Mouse (Mus musculus): Measurements from ENCODE around the gene Emb. TPM values are rescaled to one million over a fixed set of nuclear protein-coding genes. Genes with fewer than 3 reads are reported as not detected.

The Emb gene
- total RNA-seq, 1 experiment from 2014 or later = 421 TPM

- no peak for ATAC-seq (ENCODE audit: extremely low read depth, insufficient number of reproducible peaks, low FRiP score, poor library complexity, severe bottlenecking)
These were observed 9.3 kb downstream of the Emb start for GRCm38 (mm10) chr13:117217621-117218020.

DNA sequence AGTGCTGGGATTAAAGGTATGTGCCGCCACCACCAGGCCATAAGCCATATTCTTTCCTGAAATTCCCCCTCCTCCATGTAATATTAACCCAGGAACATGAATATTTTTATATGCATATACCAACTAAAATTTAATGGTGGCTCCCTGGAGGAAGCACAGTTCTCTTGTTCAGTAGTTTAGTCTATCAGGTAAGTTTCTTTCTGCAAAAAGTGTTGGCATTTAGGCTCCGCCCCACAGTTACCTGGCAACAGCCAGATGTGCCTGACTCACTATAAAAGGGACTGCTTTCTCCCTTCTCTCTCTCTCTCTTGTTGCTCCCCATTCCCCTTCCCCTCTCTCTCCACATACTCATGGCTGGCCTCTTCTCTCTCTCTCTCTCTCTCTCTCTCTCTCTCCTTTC, 9.8 kb downstream of the Emb start:
- no peak for ATAC-seq (ENCODE audit: extremely low read depth, insufficient number of reproducible peaks, low FRiP score, poor library complexity, severe bottlenecking)

- no peak for ATAC-seq (ENCODE audit: extremely low read depth, insufficient number of reproducible peaks, low FRiP score, poor library complexity, severe bottlenecking)
These were observed 11.7 kb downstream of the Emb start for GRCm38 (mm10) chr13:117219871-117220500.

- ATAC-seq (ENCODE audit: extremely low read depth, insufficient number of reproducible peaks, low FRiP score, poor library complexity, severe bottlenecking) = peak; percentile 50
These were observed 12.4 kb downstream of the Emb start, which contains the start of gene Gm17509 for GRCm38 (mm10) chr13:117220501-117221321. Gm17509 (minus strand) TSS chr13:117221075.

DNA sequence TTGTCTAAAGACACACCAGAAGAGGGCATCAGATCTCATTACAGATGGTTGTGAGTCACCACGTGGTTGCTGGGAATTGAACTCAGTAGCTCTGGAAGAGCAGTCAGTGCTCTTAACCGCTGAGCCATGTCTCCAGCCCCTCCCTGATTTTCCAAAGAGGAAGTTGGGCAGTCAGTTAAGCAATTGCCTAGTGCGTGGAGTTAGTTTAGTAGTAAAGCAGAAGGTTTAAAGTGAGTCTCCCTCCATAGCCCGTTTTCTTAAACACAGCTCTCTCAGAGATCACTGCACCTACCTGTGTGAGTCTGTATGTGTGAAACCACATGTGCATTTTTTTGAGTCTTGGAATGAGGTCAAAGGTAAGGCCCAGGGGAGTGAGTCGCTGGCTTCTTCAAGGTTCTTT, 14.8 kb downstream of the Emb start:
- ATAC-seq (ENCODE audit: extremely low read depth, insufficient number of reproducible peaks, low FRiP score, poor library complexity, severe bottlenecking) = peak; percentile 65

DNA sequence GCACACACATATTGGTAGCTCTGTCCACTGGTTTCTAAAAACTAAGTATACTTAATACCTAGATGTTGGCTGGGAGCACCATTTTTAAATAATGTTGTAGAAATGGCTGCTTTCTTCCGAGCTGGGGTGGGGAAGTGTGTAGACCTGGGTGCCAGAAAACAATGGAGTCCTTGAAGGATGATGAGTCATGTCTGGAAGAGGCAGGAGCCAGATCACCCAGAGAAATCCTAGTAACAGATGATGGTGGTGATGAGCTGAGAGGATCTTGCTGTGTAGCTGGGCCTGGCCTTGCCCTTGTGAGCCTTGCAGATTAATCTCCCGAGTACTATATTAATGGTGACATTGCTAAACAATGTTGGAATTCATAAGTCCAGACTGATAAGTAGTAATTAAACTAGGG, 16.6 kb downstream of the Emb start:
- ATAC-seq (ENCODE audit: extremely low read depth, insufficient number of reproducible peaks, low FRiP score, poor library complexity, severe bottlenecking) = no peak

DNA sequence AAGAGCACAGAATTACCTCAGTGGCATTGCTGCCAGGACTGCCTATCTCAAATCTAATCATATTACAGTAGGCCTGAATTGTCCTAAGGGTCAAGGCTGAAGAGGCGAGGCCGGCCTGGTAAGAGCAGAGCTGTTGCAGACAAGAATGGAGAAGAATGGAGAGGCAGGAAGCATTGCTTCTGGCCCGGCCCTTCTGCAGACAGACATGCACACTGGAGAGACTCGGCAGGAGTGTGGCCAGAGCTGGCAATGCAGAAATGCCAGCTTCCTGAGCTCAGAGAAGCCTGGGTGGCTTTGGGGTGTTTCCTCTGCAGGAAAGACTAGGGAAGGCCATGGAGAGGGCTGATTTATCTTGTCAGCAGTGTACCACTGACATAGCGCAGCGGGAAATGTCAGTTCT, 17.2 kb downstream of the Emb start:
- no peak for ATAC-seq (ENCODE audit: extremely low read depth, insufficient number of reproducible peaks, low FRiP score, poor library complexity, severe bottlenecking)

DNA sequence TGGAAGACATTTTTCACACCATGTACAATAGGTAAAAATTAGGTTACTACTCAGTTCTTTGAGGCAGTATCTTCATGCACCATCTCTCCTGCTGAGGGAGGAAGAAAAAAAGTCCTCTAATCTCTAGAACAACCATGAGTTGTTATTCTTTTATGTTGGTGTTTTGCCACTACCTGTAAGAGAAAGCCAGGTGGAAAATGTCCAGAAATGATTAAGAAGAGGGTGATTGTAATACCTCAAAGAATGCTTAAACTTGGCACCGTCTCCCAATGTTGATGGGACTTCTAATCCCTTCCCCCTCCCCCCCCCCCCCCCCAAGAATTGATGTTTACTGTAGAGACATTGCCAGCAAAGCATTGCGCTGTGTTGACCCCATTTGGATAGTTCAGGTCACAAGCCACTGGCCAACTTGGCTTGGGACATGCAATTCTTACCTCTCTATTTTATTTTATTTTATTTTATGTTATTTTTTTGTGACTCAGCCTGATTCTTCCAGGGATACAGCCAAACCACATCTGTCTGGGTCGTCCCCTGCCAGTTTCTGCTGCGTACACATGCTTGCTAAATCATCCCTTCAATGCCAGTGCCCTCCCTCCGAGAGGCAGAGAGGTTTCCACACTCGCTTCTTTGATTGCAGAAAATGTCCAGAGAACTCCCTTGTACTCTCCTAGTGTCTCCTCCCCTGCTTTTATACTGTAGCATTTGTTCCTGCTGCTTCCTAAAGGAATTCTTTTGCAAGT, 22.2 kb downstream of the Emb start:
- no peak for ATAC-seq (ENCODE audit: extremely low read depth, insufficient number of reproducible peaks, low FRiP score, poor library complexity, severe bottlenecking)

GRCm38 (mm10) chr13:117233808-117234207, 25.5 kb downstream of the Emb start:
- no peak for ATAC-seq (ENCODE audit: extremely low read depth, insufficient number of reproducible peaks, low FRiP score, poor library complexity, severe bottlenecking)

DNA sequence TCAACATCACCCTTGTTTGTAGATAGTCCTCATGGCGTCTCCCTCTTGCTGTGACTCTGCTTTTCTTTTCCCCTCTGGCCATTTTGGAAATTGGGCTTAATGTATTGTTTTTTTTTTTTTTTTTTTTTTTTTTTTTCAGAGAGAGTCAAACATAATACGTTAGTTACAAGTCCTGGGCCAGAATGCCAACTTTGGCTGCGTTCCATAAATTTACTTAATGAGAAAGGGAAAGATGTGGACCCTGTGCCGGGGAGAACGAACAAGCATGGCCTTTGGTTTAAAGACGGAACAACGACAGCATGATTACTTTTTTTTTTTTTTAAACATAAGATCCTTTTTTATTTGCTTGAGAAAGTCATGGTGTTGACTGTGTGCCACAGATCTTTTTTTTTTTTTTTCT, 26.1 kb downstream of the Emb start:
- no peak for ATAC-seq (ENCODE audit: extremely low read depth, insufficient number of reproducible peaks, low FRiP score, poor library complexity, severe bottlenecking)

- peak; percentile 95 for ATAC-seq (ENCODE audit: extremely low read depth, insufficient number of reproducible peaks, low FRiP score, poor library complexity, severe bottlenecking)
These were observed 27.3 kb downstream of the Emb start for GRCm38 (mm10) chr13:117235530-117236212.

GRCm38 (mm10) chr13:117237111-117237510, 28.8 kb downstream of the Emb start:
- peak; percentile 75 for ATAC-seq (ENCODE audit: extremely low read depth, insufficient number of reproducible peaks, low FRiP score, poor library complexity, severe bottlenecking)

DNA sequence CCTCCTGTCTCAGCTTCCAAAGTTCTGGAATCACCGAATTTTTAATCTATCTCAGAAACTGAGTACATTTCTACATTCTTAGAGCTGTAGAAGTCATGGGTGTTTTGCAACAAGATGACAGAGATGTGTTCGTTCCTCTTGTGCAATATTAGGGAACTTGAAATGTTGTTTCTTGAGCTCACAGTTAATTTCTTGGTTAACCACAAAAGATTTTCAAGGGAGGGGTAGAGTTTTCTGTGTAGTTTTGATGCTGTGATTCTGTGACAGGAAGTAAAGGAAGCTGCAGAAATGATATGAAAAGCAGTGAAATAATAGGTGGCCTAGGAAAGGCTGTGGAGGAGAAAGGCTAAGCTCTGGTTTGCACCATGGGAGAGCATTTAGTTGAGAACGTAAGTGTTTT, 33.7 kb downstream of the Emb start:
- ATAC-seq (ENCODE audit: extremely low read depth, insufficient number of reproducible peaks, low FRiP score, poor library complexity, severe bottlenecking) = peak; percentile 76

DNA sequence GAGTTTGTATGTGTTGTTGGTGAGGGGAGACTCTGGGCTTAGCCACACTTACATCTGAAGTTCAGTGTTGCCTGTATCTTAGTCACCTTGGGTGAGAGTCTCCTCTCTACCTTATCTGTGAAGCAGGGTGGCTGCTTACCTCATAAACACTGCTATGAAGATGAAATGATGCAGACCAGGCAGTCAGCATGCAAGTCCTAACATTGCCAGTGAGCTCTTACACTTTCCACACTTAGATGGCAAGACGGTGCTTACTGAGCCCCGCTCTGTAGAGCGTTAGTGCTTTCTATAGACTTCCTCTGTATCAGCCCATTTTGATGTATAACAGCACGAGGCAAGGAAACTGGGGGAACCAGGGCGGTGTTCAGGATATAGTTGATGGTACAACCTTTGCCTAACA, 34.3 kb downstream of the Emb start:
- ATAC-seq (ENCODE audit: extremely low read depth, insufficient number of reproducible peaks, low FRiP score, poor library complexity, severe bottlenecking) = peak; percentile 26; the same call in 1 of the 2 replicates

DNA sequence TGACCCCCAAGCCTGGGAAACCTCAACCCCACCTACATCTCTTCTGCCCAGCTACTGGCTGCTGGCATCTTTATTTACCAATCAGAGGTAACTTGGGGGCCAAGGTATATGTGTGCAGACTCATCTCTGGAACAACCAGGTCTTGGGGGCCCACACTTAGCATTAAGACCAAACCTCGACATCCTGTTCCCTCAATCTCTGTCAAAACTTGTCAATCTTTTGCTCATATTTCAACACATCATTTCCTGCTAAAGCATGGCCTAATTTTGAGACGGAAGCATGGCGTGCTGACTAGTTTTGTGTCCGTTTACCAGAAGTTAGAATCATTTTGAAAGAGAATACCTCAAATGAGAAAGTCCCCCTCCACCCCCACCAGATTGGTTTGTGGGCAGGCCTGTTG, 52.4 kb downstream of the Emb start:
- peak; percentile 61 for ATAC-seq (ENCODE audit: extremely low read depth, insufficient number of reproducible peaks, low FRiP score, poor library complexity, severe bottlenecking)

GRCm38 (mm10) chr13:117266156-117266555, 57.8 kb downstream of the Emb start:
- ATAC-seq (ENCODE audit: extremely low read depth, insufficient number of reproducible peaks, low FRiP score, poor library complexity, severe bottlenecking) = no peak

- no peak for ATAC-seq (ENCODE audit: extremely low read depth, insufficient number of reproducible peaks, low FRiP score, poor library complexity, severe bottlenecking)
These were observed 59.6 kb downstream of the Emb start for GRCm38 (mm10) chr13:117267963-117268362.

- ATAC-seq (ENCODE audit: extremely low read depth, insufficient number of reproducible peaks, low FRiP score, poor library complexity, severe bottlenecking) = peak; percentile 96
These were observed 75.7 kb downstream of the Emb start for GRCm38 (mm10) chr13:117284036-117284435.

GRCm38 (mm10) chr13:117286939-117287338, 78.6 kb downstream of the Emb start:
- peak; percentile 33; the same call in 1 of the 2 replicates for ATAC-seq (ENCODE audit: extremely low read depth, insufficient number of reproducible peaks, low FRiP score, poor library complexity, severe bottlenecking)

All from neutrophil, adult 5-6 weeks (primary cell).